In the genomic region with DNA sequence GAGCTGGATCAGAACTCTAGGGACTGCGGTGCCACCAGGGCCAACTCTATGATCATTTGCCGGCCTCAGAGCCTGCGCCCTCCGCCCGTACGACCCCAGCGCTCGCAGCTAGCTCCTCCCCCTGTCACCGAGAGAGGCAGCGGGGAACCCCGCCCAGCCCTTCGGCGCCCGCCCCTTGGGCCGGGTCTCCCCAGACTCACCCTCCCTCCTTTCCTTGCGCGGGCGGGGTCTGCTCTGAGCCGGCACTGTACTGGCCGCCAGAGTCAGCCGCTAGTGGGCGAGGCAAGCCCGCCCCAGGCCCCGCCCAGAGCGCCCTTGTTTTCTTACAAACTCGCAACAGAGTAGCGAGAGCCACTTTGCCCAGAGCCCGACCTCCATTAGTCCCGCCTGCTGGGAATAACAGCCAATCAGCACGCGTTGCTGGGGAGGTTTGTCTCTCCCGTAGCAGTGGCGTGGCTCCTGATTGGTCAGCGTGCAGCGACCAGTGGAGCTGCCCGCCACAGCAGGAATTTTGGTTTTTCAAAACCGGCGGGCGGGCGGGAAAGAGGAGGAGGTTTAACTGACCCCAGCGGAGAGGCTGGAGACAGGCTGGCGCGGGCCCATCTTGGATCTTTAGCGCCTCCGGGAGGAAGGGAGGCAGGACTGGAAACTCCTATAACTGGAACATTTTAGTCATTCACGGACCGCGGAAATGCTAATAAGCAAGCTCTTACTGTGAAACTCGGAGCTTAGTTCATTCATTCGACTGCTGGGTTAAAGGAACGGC, we compare ENCODE assay signal across 8 mouse cellular contexts. TPM values are rescaled to one million over a fixed set of nuclear protein-coding genes. Genes with fewer than 3 reads are reported as not detected.
A peak's percentile ranks its signal among the peaks of the same experiment; 100 is the strongest.
DNase-seq lines count a peak whose midpoint lies in the region; ATAC-seq lines count a peak whose summit lies in the region.

A gene (minus strand): TSS at position 386 of the 766 bp plus-strand sequence.

- DNase-seq in adrenal gland, adult (ENCODE audit: inconsistent age in 2 of 2, low spot score in 1 of 2): peak; percentile 100
- peak; percentile 100 for DNase-seq in embryo, embryonic 10.5 days (ENCODE audit: low spot score)
- peak; percentile 100 for DNase-seq in gastrocnemius, postnatal 14 days
- DNase-seq in left cerebral cortex, postnatal 10 days (ENCODE audit: extremely low spot score in 1 of 2, low spot score in 2 of 2): peak; percentile 99 to 100
- peak; percentile 100 for DNase-seq in right cerebral cortex, postnatal 25 days
- DNase-seq in urinary bladder, postnatal 4 days (ENCODE audit: low spot score in 2 of 2): peak; percentile 100

- intact Hi-C loops in gastrocnemius, postnatal 14 days (cut with DNase I; ENCODE audit: low total_unique reads): no loop called here
- intact Hi-C loops in left cerebral cortex, postnatal 10 days (cut with DNase I): no loop called here

- ATAC-seq in inflammation-experienced regulatory T-cells, adult 6 months: peak; percentile 73
- ATAC-seq in megakaryocyte-erythroid progenitor cell, adult 5-6 weeks (replicated peaks; ENCODE audit: low FRiP score, low TSS enrichment, poor library complexity, severe bottlenecking): peak; percentile 86

RNA-seq across cellular contexts. Expression of the gene that starts here (rescaled TPM):
- total RNA-seq in gastrocnemius, postnatal 14 days (2021): 10 to 100 TPM; 12.0 to 13.2 TPM
- polyA plus RNA-seq in inflammation-experienced regulatory T-cells, adult 6 months (2017; shearing (Covaris generic)): 100 to 1,000 TPM; 116 to 131 (median 128) TPM
- total RNA-seq in left cerebral cortex, postnatal 10 days (2021): 10 to 100 TPM; 66.6 to 73.9 TPM
- total RNA-seq in megakaryocyte-erythroid progenitor cell, adult 5-6 weeks (2014; fragmentation: Nextera tagmentation): 5.7 and 7.4 TPM in 2 replicates
- total RNA-seq in megakaryocyte-erythroid progenitor cell, adult 5-6 weeks (2017): 8.5 and 11.3 TPM in 2 replicates

Comparison
In these comparisons a context has a peak if more than half of its experiments do, and no peak if none do; other contexts are left out.
1. Peak in every context shown above with its lines: DNase-seq and ATAC-seq.
2. RNA of the gene that starts here (total RNA-seq): 66.6 to 73.9 TPM in left cerebral cortex, postnatal 10 days; 12.0 to 13.2 TPM in gastrocnemius, postnatal 14 days and 5.7 to 11.3 TPM in megakaryocyte-erythroid progenitor cell, adult 5-6 weeks; every median in the first group is over 4 times any median in the second.